In the genomic region with DNA sequence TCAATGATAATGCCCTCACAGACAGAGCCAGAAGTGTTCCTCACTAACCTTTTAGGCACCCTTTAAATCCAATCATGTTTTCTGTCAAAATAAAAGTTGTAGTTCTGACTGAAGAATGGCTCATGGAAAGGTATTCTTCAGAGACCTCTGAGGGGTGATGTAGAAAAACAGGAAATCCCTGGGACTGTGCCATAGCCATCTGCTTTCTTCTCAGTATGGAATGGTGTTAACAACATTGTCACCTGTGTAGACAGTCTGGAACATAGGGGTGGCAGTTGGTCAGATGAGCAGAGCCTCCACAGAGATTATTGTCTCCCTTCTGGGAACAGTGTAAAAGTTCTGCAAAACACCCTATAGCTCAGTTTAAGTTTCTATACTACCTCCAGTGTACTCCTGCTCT, we compare ENCODE assay signal across 18 mouse cellular contexts. TPM values are rescaled to one million over a fixed set of nuclear protein-coding genes. Genes with fewer than 3 reads are reported as not detected.
"Had no signal": no experiment of that assay in that cellular context is flagged by ENCODE, and none has a peak within 500 bp of the region (broad histone marks: within the 10 kb centered on the region; RNA-seq: fewer than 3 reads in every experiment).

No protein-coding gene starts in this region.

- H3K27ac ChIP-seq: lung, embryonic 15.5 days; macrophage; midbrain, embryonic 13.5 days; midbrain, embryonic 15.5 days; neural tube, embryonic 12.5 days; stomach, embryonic 15.5 days; stomach, postnatal 0 days had no signal

- H3K4me3 ChIP-seq: lung, embryonic 15.5 days; megakaryocyte, embryonic 14.5 days; midbrain, embryonic 13.5 days; midbrain, embryonic 15.5 days; neural tube, embryonic 12.5 days; stomach, embryonic 15.5 days had no signal

- DNase-seq: lung, adult 2 months; lung, postnatal 14 days; lung, postnatal 36 days; right cerebral cortex, postnatal 14 days; thymus, adult 2 months; thymus, postnatal 25 days; thymus, postnatal 4 days had no signal

RNA-seq across cellular contexts. Expression of a gene that starts 55.9 kb away (rescaled TPM):
- total RNA-seq: megakaryocyte progenitor cell, adult 5-6 weeks; midbrain, postnatal 0 days; neutrophil, adult 5-6 weeks had no signal
